ENCODE assay signal across 9 mouse cellular contexts in genomic region chr10:86021408-86021748, GRCm38 (mm10). TPM values are rescaled to one million over a fixed set of nuclear protein-coding genes. Genes with fewer than 3 reads are reported as not detected.
DNase-seq lines count a peak whose midpoint lies in the region; ATAC-seq lines count a peak whose summit lies in the region.
"Had no signal": no experiment of that assay in that cellular context is flagged by ENCODE, and none has a peak within 500 bp of the region (broad histone marks: within the 10 kb centered on the region; RNA-seq: fewer than 3 reads in every experiment).

No protein-coding gene starts in this region.

- H3K36me3 ChIP-seq in heart, embryonic 14.5 days (ENCODE audit: control insufficient read depth, insufficient read depth, low read length): peaks cover 3% of the 10 kb centered on the region
- no peaks in the 10 kb centered on the region for H3K36me3 ChIP-seq in hindbrain, embryonic 13.5 days
- H3K36me3 ChIP-seq in midbrain, embryonic 13.5 days: no peaks in the 10 kb centered on the region

- peak; percentile 10 for ATAC-seq in heart, embryonic 14.5 days (ENCODE audit: insufficient number of reproducible peaks, insufficient read depth, low FRiP score, low read depth)
- peak; percentile 68; the same call in 1 of the 2 replicates for ATAC-seq in hindbrain, embryonic 13.5 days (ENCODE audit: low FRiP score)
- no peak for ATAC-seq in midbrain, embryonic 13.5 days

- WGBS in heart, embryonic 14.5 days: 0% methylated on average over 3 of the region's 3 CpGs
- WGBS in hindbrain, embryonic 13.5 days: 5% methylated on average over 3 of the region's 3 CpGs
- 1% methylated on average over 3 of the region's 3 CpGs for WGBS in midbrain, embryonic 13.5 days

- intact Hi-C loops in heart, postnatal 25 days (cut with DNase I): loop anchor here (1.0 to 5.0 kb wide), 3 partner anchors 43 to 442 kb away; no protein-coding TSS in a partner anchor

- no peaks in the 10 kb centered on the region for H3K9me3 ChIP-seq in heart, embryonic 14.5 days (ENCODE audit: control insufficient read depth, low read length)
- H3K9me3 ChIP-seq in hindbrain, embryonic 13.5 days: no peaks in the 10 kb centered on the region
- no peaks in the 10 kb centered on the region for H3K9me3 ChIP-seq in midbrain, embryonic 13.5 days

- no peak for DNase-seq in heart, postnatal 25 days (ENCODE audit: low spot score)
- peak; percentile 90 for DNase-seq in adipocyte (ENCODE audit: low spot score)
- DNase-seq in thymus, postnatal 4 days: no peak
- no peak for DNase-seq in retina, embryonic 14.5 days (ENCODE audit: low spot score)
- no peak for DNase-seq in layer of hippocampus, postnatal 14 days (ENCODE audit: low spot score in 2 of 2)

- no peak overlapping the region for H3K27ac ChIP-seq in heart, embryonic 14.5 days (replicated peaks in 1 of 2; ENCODE audit: control insufficient read depth in 1 of 2, insufficient read depth in 1 of 2, low read depth in 2 of 2, low read length in 2 of 2)
- H3K27ac ChIP-seq in hindbrain, embryonic 13.5 days: peak overlapping the region; percentile 88
- no peak overlapping the region for H3K27ac ChIP-seq in midbrain, embryonic 13.5 days

- H3K4me2 ChIP-seq in heart, embryonic 14.5 days (ENCODE audit: low read length): peak overlapping the region; percentile 53
- H3K4me2 ChIP-seq in hindbrain, embryonic 13.5 days: peak overlapping the region; percentile 73
- H3K4me2 ChIP-seq in midbrain, embryonic 13.5 days (replicated peaks): peak overlapping the region; percentile 65

- no peaks in the 10 kb centered on the region for H3K27me3 ChIP-seq in heart, embryonic 14.5 days (ENCODE audit: control insufficient read depth, insufficient read depth, low read length)
- H3K27me3 ChIP-seq in hindbrain, embryonic 13.5 days: no peaks in the 10 kb centered on the region
- no peaks in the 10 kb centered on the region for H3K27me3 ChIP-seq in midbrain, embryonic 13.5 days

- H3K4me3 ChIP-seq in heart, embryonic 14.5 days (ENCODE audit: control insufficient read depth in 1 of 2, insufficient read depth in 1 of 2, low read depth in 1 of 2, low read length in 2 of 2): peak overlapping the region in 1 of 2 experiments; percentile 97; a peak in 2 of 4 replicates
- peak overlapping the region; percentile 76 for H3K4me3 ChIP-seq in hindbrain, embryonic 13.5 days
- peak overlapping the region; percentile 70 for H3K4me3 ChIP-seq in midbrain, embryonic 13.5 days (replicated peaks)

- peak overlapping the region; percentile 49; the same call in 1 of the 2 replicates for H3K9ac ChIP-seq in heart, embryonic 14.5 days (ENCODE audit: low read length)
- H3K9ac ChIP-seq in hindbrain, embryonic 13.5 days: 0 out of 2 replicates have a peak overlapping the region, but pooled peaks have one; percentile 36
- no peak overlapping the region; the same call in 1 of the 2 replicates for H3K9ac ChIP-seq in midbrain, embryonic 13.5 days (replicated peaks)

- H3K4me1 ChIP-seq in heart, embryonic 14.5 days (ENCODE audit: control insufficient read depth in 2 of 2, insufficient read depth in 2 of 2, low read length in 2 of 2): peaks cover 0 to 3% of the 10 kb centered on the region in 2 experiments; a peak in 1 of 4 replicates
- peaks cover 12% of the 10 kb centered on the region for H3K4me1 ChIP-seq in hindbrain, embryonic 13.5 days (replicated peaks)
- H3K4me1 ChIP-seq in midbrain, embryonic 13.5 days (replicated peaks): peaks cover 5% of the 10 kb centered on the region

RNA-seq across cellular contexts. Expression of gene Fbxo7, which starts 0.4 kb away (rescaled TPM):
- 20.1 and 22.1 TPM in 2 replicates for polyA plus RNA-seq in heart, embryonic 14.5 days (2014; fragmentation: Nextera tagmentation; extraction: Ambion mirVana)
- 10 to 100 TPM; 12.3 to 15.4 TPM for total RNA-seq in heart, postnatal 25 days (2021)
- polyA plus RNA-seq in hindbrain, embryonic 13.5 days (2015; fragmentation: Nextera tagmentation; extraction: Ambion mirVana): 17.0 and 21.6 TPM in 2 replicates
- 14.0 and 15.0 TPM in 2 replicates for polyA plus RNA-seq in midbrain, embryonic 13.5 days (2015; fragmentation: Nextera tagmentation; extraction: Ambion mirVana)
- total RNA-seq in layer of hippocampus, postnatal 14 days (2021): 10 to 100 TPM; 25.4 to 25.7 TPM

RNA-seq across cellular contexts. Expression of gene Bpifc, which starts 9.7 kb away (rescaled TPM):
- polyA plus RNA-seq in heart, embryonic 14.5 days (2014; fragmentation: Nextera tagmentation; extraction: Ambion mirVana): not detected in 2 replicates
- not detected for total RNA-seq in heart, postnatal 25 days (2021)
- not detected in 2 replicates for polyA plus RNA-seq in hindbrain, embryonic 13.5 days (2015; fragmentation: Nextera tagmentation; extraction: Ambion mirVana)
- polyA plus RNA-seq in midbrain, embryonic 13.5 days (2015; fragmentation: Nextera tagmentation; extraction: Ambion mirVana): not detected in 2 replicates
- not detected for total RNA-seq in layer of hippocampus, postnatal 14 days (2021)
- total RNA-seq: gastrocnemius, postnatal 14 days had no signal
